Mouse (Mus musculus) forebrain, embryonic 14.5 days (tissue): Measurements from ENCODE around the gene AI481877. TPM values are rescaled to one million over a fixed set of nuclear protein-coding genes. Genes with fewer than 3 reads are reported as not detected.

ENCODE experiments used
- ATAC-seq: fragments of 200-750 bp; cut with Nextera tagmentation; 2 replicates; pipeline ENCODE4 v1.8.0; 2017; ENCODE audit warnings: mild to moderate bottlenecking, moderate library complexity
- DNase-seq: peaks from one replicate; pipeline ENCODE4 v3.0.0-alpha.2; 2015; ENCODE audit warnings: low spot score
- H3K27ac ChIP-seq: fragments of 300-500 bp; sonication (generic); 2 replicates; pipeline ENCODE4 v1.5.1; 2014; ENCODE audit warnings: low read depth, mild to moderate bottlenecking, control low read depth, low read length, moderate library complexity
- H3K27me3 ChIP-seq: fragments of 300-500 bp; sonication (generic); replicated peaks from 2 replicates; pipeline ENCODE4 v1.6.1; 2014; ENCODE audit warnings: low read length, control low read depth, mixed read lengths; ENCODE audit not compliant: control insufficient read depth, insufficient read depth
- H3K36me3 ChIP-seq: fragments of 300-500 bp; sonication (generic); 2 replicates; pipeline ENCODE4 v1.6.1; 2014; ENCODE audit warnings: low read length, control low read depth; ENCODE audit not compliant: control insufficient read depth, insufficient read depth
- H3K4me1 ChIP-seq: fragments of 300-500 bp; sonication (generic); 2 replicates; pipeline ENCODE4 v1.6.1; 2014; ENCODE audit warnings: antibody characterized with exemption, low read length, control low read depth; ENCODE audit not compliant: control insufficient read depth, insufficient read depth
- H3K4me2 ChIP-seq: fragments of 300-500 bp; sonication (generic); 2 replicates; pipeline ENCODE4 v1.6.1; 2014; ENCODE audit warnings: mild to moderate bottlenecking, control low read depth, low read length
- H3K4me3 ChIP-seq: fragments of 300-500 bp; sonication (generic); 2 replicates; pipeline ENCODE4 v1.5.1; 2014; ENCODE audit warnings: low read depth, low read length, control low read depth
- H3K9ac ChIP-seq: fragments of 300-500 bp; sonication (generic); 2 replicates; pipeline ENCODE4 v1.6.1; 2014; ENCODE audit warnings: mild to moderate bottlenecking, low read length, control low read depth, moderate library complexity
- H3K9me3 ChIP-seq: fragments of 300-500 bp; sonication (generic); replicated peaks from 2 replicates; pipeline ENCODE4 v1.6.1; 2016; ENCODE audit warnings: low read length, control low read depth, mixed read lengths; ENCODE audit not compliant: control insufficient read depth
- WGBS: fragments of 180-500 bp; shearing (Covaris S2); extraction: QIAGEN DNeasy Blood & Tissue Kit; methylation state at CpG from one replicate; pipeline ENCODE4 v1.1.7; 2014; 5-methylcytosine and 5-hydroxymethylcytosine counted together
- polyA plus RNA-seq: library from polyadenylated mRNA; unstranded; fragments of >200 nt; fragmentation: Nextera tagmentation; extraction: Ambion mirVana; gene quantifications from 2 replicates; pipeline ENCODE4 v1.2.1, GENCODE M21; 2014

The AI481877 gene
- polyA plus RNA-seq, 1 experiment from 2014 or later: not detected

DNA sequence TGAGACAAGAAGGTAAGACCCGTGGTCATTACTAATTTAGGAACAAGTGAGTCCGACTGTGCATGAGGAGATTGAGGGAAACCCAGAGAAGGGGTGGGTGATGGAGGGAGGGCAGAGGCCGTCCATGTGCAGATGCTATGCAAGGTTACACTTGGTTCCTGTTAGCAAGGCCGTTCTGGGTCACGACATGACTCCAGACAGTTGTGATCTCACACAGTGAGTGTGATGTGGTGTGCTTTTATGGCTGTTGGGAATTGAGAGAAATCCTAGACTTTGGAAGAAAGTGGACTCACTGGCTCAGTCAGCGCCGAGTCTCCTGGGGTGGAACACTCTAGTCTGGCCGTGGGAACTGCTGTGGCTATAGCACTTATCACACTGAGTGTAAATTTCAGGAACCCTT is 132.6 kb downstream of the AI481877 start:
- ATAC-seq (no peak), DNase-seq (no peak)
- Histone ChIP-seq H3K27me3 (no peaks in the 10 kb centered on the region), H3K27ac (no peak overlapping the region), H3K4me3 (no peak overlapping the region), H3K9me3 (no peaks in the 10 kb centered on the region), H3K4me2 (no peak overlapping the region), H3K36me3 (no peaks in the 10 kb centered on the region), H3K9ac (no peak overlapping the region), H3K4me1 (peaks cover 11% of the 10 kb centered on the region)
- 78% methylated on average over 8 of the region's 8 CpGs for WGBS

- Histone ChIP-seq H3K4me2 (peak overlapping the region; percentile 87), H3K4me1 (peaks cover 11% of the 10 kb centered on the region), H3K4me3 (peak overlapping the region; percentile 92), H3K27me3 (no peaks in the 10 kb centered on the region), H3K36me3 (no peaks in the 10 kb centered on the region), H3K27ac (no peak overlapping the region), H3K9ac (peak overlapping the region; percentile 89), H3K9me3 (no peaks in the 10 kb centered on the region)
- DNase-seq: no peak
- ATAC-seq: no peak
- WGBS: 35% methylated on average over 7 of the region's 7 CpGs
Observed at GRCm38 (mm10) chr4:59003806-59004200, 135.0 kb downstream of the AI481877 start.

DNA sequence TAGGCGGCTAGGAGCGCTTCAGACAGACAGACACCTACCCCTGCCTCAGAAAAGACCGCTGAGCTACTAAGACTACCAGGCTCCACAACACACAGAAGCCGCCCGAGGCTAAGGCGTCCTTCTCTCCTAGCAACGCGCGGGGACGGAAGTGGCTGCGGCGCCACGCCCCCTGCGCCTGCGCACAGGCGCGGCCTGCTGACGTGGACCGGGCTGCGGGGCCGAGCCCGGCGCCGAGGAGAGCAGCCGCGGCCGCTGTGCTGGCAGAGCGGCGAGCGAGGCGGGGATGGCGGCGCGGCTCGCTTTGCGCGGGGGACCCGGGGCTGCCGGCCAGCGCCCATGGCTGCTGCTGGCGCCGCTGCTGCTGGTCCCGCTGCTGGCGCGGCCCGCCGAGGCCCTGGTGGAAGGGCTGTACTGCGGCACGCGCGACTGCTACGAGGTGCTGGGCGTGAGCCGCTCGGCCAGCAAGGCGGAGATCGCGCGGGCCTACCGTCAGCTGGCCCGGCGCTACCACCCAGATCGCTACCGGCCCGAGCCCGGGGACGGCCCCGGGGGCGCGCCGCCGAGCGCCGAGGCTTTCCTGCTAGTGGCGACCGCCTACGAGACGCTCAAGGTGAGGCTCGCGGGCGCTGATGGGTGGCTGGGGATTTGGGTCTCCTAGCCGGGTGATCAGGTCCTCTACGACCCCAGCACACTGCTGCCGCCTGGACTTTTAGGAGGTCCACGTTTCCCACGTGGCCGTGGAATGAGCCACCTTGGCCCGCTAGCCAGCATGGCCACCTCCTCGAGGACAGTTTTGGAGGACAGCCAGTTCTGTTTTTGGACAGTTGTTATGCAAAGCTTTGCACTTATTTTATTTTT is 135.6 kb downstream of the AI481877 start, which contains the start of gene Gm20503:
Gm20503 (plus strand) TSS at position 263 of the 858 bp plus-strand sequence.
- DNase-seq (peak; percentile 97), ATAC-seq (peak; percentile 100)
- under 1% methylated on average over 87 of the region's 89 CpGs for WGBS
- Histone ChIP-seq H3K4me2 (peak within 1 kb of the TSS; percentile 87), H3K27me3 (no peaks in the 10 kb centered on the region), H3K9ac (peak within 1 kb of the TSS; percentile 89), H3K4me1 (peaks cover 11% of the 10 kb centered on the region), H3K36me3 (no peaks in the 10 kb centered on the region), H3K9me3 (no peaks in the 10 kb centered on the region), H3K27ac (peak within 1 kb of the TSS; percentile 87), H3K4me3 (peak within 1 kb of the TSS; percentile 92)

- Histone ChIP-seq H3K9me3 (no peaks in the 10 kb centered on the region), H3K4me2 (no peak overlapping the region), H3K9ac (no peak overlapping the region), H3K4me1 (peaks cover 11% of the 10 kb centered on the region), H3K4me3 (no peak overlapping the region), H3K36me3 (no peaks in the 10 kb centered on the region), H3K27ac (no peak overlapping the region), H3K27me3 (no peaks in the 10 kb centered on the region)
- DNase-seq: no peak
- 0% methylated on average over 2 of the region's 2 CpGs for WGBS
- no peak for ATAC-seq
Observed at GRCm38 (mm10) chr4:59000614-59001013, 138.2 kb downstream of the AI481877 start.

DNA sequence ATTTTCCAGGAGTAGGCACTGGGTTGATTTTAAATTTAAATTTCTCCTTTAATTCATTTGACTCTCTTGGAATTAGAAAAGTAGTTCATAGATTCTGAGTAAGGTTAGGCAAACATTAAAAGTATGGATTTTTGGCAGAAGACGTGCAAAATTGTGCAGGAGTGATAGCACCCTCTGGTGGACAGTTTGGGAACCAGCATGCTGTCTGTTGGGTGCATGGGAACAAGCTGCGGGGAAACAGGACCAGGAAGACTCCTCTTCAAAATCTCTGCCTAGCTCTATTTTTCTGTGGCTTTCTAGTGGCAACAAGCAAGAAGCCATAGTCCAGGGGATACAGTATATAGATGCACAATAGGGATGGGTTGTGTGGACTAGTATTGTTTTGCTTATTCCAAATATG is 139.1 kb downstream of the AI481877 start:
- Histone ChIP-seq H3K36me3 (no peaks in the 10 kb centered on the region), H3K9me3 (no peaks in the 10 kb centered on the region), H3K4me3 (no peak overlapping the region), H3K4me2 (no peak overlapping the region), H3K27me3 (no peaks in the 10 kb centered on the region), H3K9ac (no peak overlapping the region), H3K4me1 (peaks cover 10% of the 10 kb centered on the region), H3K27ac (no peak overlapping the region)
- 11% methylated on average over 2 of the region's 2 CpGs for WGBS
- DNase-seq (peak; percentile 78), ATAC-seq (no peak)

DNA sequence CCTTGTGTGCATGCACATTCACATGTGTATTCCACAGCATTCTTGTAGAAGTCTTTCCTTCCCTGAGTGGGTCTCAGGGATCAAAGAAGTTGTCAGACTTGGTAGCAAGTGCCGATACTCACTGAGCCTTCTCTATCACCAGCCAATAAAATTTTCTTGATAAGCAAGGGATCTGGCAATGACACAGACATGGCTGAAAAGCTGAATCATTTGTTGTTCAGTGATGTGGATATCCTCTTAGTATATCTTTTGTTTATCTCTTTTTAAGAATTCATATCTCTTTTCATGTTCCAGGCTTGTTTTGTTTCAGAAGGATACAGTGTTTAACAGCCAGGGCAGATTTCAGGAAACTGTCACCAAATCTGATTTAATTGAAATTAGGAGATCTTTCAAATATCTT is 140.1 kb downstream of the AI481877 start:
- Histone ChIP-seq H3K4me3 (no peak overlapping the region), H3K27ac (no peak overlapping the region)
- no peak for ATAC-seq

DNA sequence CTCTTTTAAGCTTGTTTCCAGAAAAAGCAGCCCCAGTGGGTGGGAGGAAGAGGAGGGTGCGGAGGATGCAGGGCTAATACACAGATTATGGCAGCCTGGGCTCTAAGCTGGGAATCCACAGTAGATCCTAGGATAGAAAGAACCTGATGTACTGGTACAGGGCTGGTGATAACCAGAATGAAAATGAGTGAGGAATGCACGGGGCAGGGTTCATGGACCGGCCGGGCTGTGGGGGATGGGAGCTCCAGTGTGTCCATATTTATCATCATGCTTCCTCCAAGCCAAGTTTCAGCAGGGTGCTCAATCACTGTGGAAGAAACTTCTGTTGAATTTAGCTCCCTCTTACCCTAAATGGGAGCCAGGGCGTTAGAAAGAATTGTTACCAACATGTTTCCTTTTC is 141.7 kb downstream of the AI481877 start:
- WGBS: 90% methylated on average over 5 of the region's 5 CpGs

More for the DNA sequence above, 140.1 kb downstream of the AI481877 start:
- Histone ChIP-seq H3K9me3 (no peaks in the 10 kb centered on the region), H3K4me2 (no peak overlapping the region), H3K36me3 (no peaks in the 10 kb centered on the region), H3K4me1 (no peaks in the 10 kb centered on the region; the same call in 1 of the 2 replicates), H3K9ac (no peak overlapping the region), H3K27me3 (no peaks in the 10 kb centered on the region)
- DNase-seq: no peak
- WGBS: 85% methylated on average over 1 of the region's 1 CpGs

GRCm38 (mm10) chr4:58995251-58995693 is 143.5 kb downstream of the AI481877 start:
- H3K4me1 ChIP-seq: no peaks in the 10 kb centered on the region
- no peaks in the 10 kb centered on the region for H3K36me3 ChIP-seq
- H3K27me3 ChIP-seq: no peaks in the 10 kb centered on the region
- H3K9ac ChIP-seq: no peak overlapping the region
- ATAC-seq (no peak), DNase-seq (no peak)
- 72% methylated on average over 8 of the region's 8 CpGs for WGBS
- no peaks in the 10 kb centered on the region for H3K9me3 ChIP-seq
- H3K27ac ChIP-seq: no peak overlapping the region
- H3K4me2 ChIP-seq: no peak overlapping the region
- no peak overlapping the region for H3K4me3 ChIP-seq

More for the DNA sequence above, 141.7 kb downstream of the AI481877 start:
- H3K36me3 ChIP-seq: no peaks in the 10 kb centered on the region
- H3K9ac ChIP-seq: no peak overlapping the region
- no peaks in the 10 kb centered on the region for H3K9me3 ChIP-seq
- H3K27ac ChIP-seq: no peak overlapping the region
- ATAC-seq (no peak), DNase-seq (no peak)
- no peak overlapping the region for H3K4me2 ChIP-seq
- H3K4me3 ChIP-seq: no peak overlapping the region
- H3K27me3 ChIP-seq: no peaks in the 10 kb centered on the region
- no peaks in the 10 kb centered on the region for H3K4me1 ChIP-seq

- H3K36me3 ChIP-seq: no peaks in the 10 kb centered on the region
- no peak within 1 kb of the TSS for H3K4me3 ChIP-seq
- no peak within 1 kb of the TSS for H3K9ac ChIP-seq
- H3K4me1 ChIP-seq: no peaks in the 10 kb centered on the region
- WGBS: 94% methylated on average over 4 of the region's 4 CpGs
- no peak within 1 kb of the TSS for H3K27ac ChIP-seq
- no peaks in the 10 kb centered on the region for H3K9me3 ChIP-seq
- ATAC-seq: no peak
- H3K4me2 ChIP-seq: no peak within 1 kb of the TSS
- DNase-seq: no peak
- H3K27me3 ChIP-seq: no peaks in the 10 kb centered on the region
Observed at GRCm38 (mm10) chr4:58994762-58995161, 144.0 kb downstream of the AI481877 start, which contains the start of gene Dnajc25. Gene Dnajc25, plus strand, starts transcription at chr4:58995062.
